Mouse (Mus musculus) neural tube, embryonic 14.5 days (tissue): ENCODE measurements around the gene Rasgrf2. TPM values are rescaled to one million over a fixed set of nuclear protein-coding genes. Genes with fewer than 3 reads are reported as not detected.

Source experiments
- ATAC-seq: fragments of 200-750 bp; cut with Nextera tagmentation; 2 replicates; pipeline ENCODE4 v1.8.0; 2017; ENCODE audit warnings: low read depth, mild to moderate bottlenecking, moderate TSS enrichment, moderate library complexity
- H3K27ac ChIP-seq: fragments of 300-500 bp; sonication (generic); 2 replicates; pipeline ENCODE4 v1.5.1; 2014; ENCODE audit warnings: low read depth, mild to moderate bottlenecking, control low read depth, low read length, moderate library complexity, mixed read lengths
- H3K27me3 ChIP-seq: fragments of 300-500 bp; sonication (generic); 2 replicates; pipeline ENCODE4 v1.6.1; 2014; ENCODE audit warnings: low read length; ENCODE audit not compliant: control insufficient read depth, insufficient read depth
- H3K36me3 ChIP-seq: fragments of 300-500 bp; sonication (generic); 2 replicates; pipeline ENCODE4 v1.6.1; 2014; ENCODE audit warnings: low read length, mixed read lengths; ENCODE audit not compliant: control insufficient read depth, insufficient read depth
- H3K4me1 ChIP-seq: fragments of 300-500 bp; sonication (generic); 2 replicates; pipeline ENCODE4 v1.6.1; 2014; ENCODE audit warnings: low read length; ENCODE audit not compliant: control insufficient read depth, insufficient read depth
- H3K4me2 ChIP-seq: fragments of 300-500 bp; sonication (generic); 2 replicates; pipeline ENCODE4 v1.6.1; 2014; ENCODE audit warnings: mild to moderate bottlenecking, low read depth, low read length, control low read depth
- H3K4me3 ChIP-seq: fragments of 300-500 bp; sonication (generic); 2 replicates; pipeline ENCODE4 v1.5.1; 2014; ENCODE audit warnings: low read depth, low read length, control low read depth, mixed read lengths
- H3K9ac ChIP-seq: fragments of 300-500 bp; sonication (generic); replicated peaks from 2 replicates; pipeline ENCODE4 v1.6.1; 2014; ENCODE audit warnings: low read depth, mild to moderate bottlenecking, control low read depth, low read length, mixed read lengths
- H3K9me3 ChIP-seq: fragments of 300-500 bp; sonication (generic); 2 replicates; pipeline ENCODE4 v1.6.1; 2016; ENCODE audit warnings: low read length; ENCODE audit not compliant: control insufficient read depth
- WGBS: fragments of 180-500 bp; shearing (Covaris S2); extraction: QIAGEN DNeasy Blood & Tissue Kit; methylation state at CpG from one replicate; pipeline ENCODE4 v1.1.7; 2014; 5-methylcytosine and 5-hydroxymethylcytosine counted together
- polyA plus RNA-seq: library from polyadenylated mRNA; unstranded; fragments of >200 nt; fragmentation: Nextera tagmentation; extraction: Ambion mirVana; gene quantifications from 2 replicates; pipeline ENCODE4 v1.2.1, GENCODE M21; 2014

Rasgrf2 gene
- polyA plus RNA-seq, 1 experiment from 2014 or later: 8.7 TPM

DNA sequence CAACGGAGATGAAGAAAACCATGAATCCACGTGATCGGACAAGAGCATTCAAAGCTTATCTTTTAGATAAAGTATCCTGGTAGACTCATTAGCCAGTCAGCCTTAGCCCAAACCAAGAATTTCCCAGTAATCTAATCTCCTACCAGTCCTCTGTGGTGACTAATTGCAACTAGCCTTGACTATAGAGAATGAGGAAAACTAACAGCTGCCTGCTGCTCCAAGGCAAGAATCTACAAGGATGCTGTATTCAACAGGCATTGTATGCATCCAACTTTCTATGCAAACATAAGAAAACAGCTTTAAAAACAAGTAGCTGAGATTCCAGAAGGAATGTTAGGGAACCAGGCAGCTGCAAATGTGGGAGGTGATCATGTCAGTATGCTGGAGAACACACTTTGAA lies 149.4 kb downstream of the Rasgrf2 start:
- H3K4me1 ChIP-seq: peaks cover 7% of the 10 kb centered on the region; the same call in 1 of the 2 replicates
- WGBS: 92% methylated on average over 3 of the region's 3 CpGs
- H3K27me3 ChIP-seq: no peaks in the 10 kb centered on the region
- ATAC-seq: no peak
- no peak overlapping the region for H3K27ac ChIP-seq
- H3K4me2 ChIP-seq: no peak overlapping the region
- no peaks in the 10 kb centered on the region for H3K36me3 ChIP-seq
- H3K9ac ChIP-seq: no peak overlapping the region
- no peaks in the 10 kb centered on the region for H3K9me3 ChIP-seq
- no peak overlapping the region for H3K4me3 ChIP-seq

DNA sequence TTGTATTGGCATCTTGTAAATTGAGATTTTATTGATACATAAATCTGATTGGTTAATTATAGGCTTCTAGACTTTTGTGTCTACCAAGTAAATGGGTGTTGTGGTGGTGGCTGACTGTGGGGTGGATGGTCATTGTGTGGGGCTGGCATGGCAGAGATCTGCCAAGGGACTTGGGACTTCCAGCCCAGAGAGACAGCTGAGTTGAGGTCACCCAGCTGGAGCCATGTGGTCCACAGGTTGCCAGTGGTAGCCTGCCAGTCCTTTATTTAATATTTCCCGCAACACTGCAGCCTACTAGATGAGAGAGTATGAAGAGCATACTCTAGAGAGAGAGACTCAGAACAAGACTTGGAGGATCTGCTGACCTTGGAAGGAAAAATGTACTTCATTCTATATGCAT lies 150.0 kb downstream of the Rasgrf2 start:
- ATAC-seq: no peak
- WGBS: 100% methylated on average over 1 of the region's 1 CpGs

DNA sequence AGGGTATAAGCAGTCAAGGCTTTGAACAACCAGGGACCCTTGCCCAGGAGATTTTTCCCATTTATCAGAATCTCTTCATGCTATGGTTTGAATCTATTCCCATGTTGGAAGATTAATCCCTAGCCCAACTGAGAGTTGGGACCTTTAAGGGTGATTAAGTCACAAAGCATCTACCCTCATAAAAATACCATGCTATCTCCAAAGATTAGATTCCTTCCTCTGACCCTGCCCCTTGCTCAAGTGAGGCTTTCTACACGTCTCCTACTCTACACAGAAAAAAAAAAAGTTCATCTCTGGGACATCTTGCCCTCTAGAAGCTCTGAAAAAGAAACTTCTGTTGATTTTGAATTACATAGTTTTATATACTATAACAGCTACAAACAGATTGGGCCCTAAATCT lies 154.5 kb downstream of the Rasgrf2 start:
- 72% methylated on average over 1 of the region's 1 CpGs for WGBS
- no peak for ATAC-seq
- Histone ChIP-seq H3K4me1 (no peaks in the 10 kb centered on the region), H3K27ac (no peak overlapping the region), H3K9ac (no peak overlapping the region), H3K9me3 (no peaks in the 10 kb centered on the region), H3K4me2 (no peak overlapping the region), H3K4me3 (no peak overlapping the region), H3K36me3 (no peaks in the 10 kb centered on the region), H3K27me3 (no peaks in the 10 kb centered on the region)

More for the DNA sequence above, 150.0 kb downstream of the Rasgrf2 start:
- H3K9ac ChIP-seq: no peak overlapping the region
- no peaks in the 10 kb centered on the region for H3K9me3 ChIP-seq
- no peaks in the 10 kb centered on the region for H3K27me3 ChIP-seq
- no peak overlapping the region for H3K4me3 ChIP-seq
- H3K4me2 ChIP-seq: no peak overlapping the region
- H3K36me3 ChIP-seq: no peaks in the 10 kb centered on the region
- peaks cover 7% of the 10 kb centered on the region; the same call in 1 of the 2 replicates for H3K4me1 ChIP-seq
- no peak overlapping the region for H3K27ac ChIP-seq

DNA sequence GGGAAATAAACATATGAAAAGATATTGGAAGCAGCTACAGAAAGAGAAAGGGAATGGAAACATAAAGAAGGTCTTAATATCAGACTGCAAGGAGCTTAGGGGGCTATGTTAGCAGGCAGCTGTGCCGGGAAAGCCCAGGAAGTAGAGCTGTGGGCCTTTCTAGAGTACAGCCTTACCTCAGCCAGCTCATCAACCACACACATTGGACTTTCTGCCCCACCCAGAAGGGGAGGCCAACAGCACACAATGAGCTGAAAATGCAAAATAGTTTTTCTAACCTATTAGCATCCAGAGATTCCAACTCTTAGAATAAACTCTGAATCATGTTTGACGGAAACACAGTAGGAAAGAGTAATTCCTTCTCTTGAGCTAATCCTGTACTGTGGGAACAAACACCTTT lies 154.9 kb downstream of the Rasgrf2 start:
- WGBS: 98% methylated on average over 2 of the region's 2 CpGs
- Histone ChIP-seq H3K4me1 (no peaks in the 10 kb centered on the region), H3K27me3 (no peaks in the 10 kb centered on the region), H3K4me2 (no peak overlapping the region), H3K9ac (no peak overlapping the region), H3K9me3 (no peaks in the 10 kb centered on the region), H3K27ac (no peak overlapping the region), H3K4me3 (no peak overlapping the region), H3K36me3 (no peaks in the 10 kb centered on the region)
- no peak for ATAC-seq

GRCm38 (mm10) chr13:91974154-91974553 lies 157.3 kb downstream of the Rasgrf2 start:
- ATAC-seq: no peak
- H3K4me1 ChIP-seq: no peaks in the 10 kb centered on the region
- 100% methylated on average over 1 of the region's 1 CpGs for WGBS
- H3K9me3 ChIP-seq: no peaks in the 10 kb centered on the region
- no peaks in the 10 kb centered on the region for H3K36me3 ChIP-seq
- H3K4me2 ChIP-seq: no peak overlapping the region
- no peaks in the 10 kb centered on the region for H3K27me3 ChIP-seq
- no peak overlapping the region for H3K4me3 ChIP-seq
- H3K27ac ChIP-seq: no peak overlapping the region
- H3K9ac ChIP-seq: no peak overlapping the region

DNA sequence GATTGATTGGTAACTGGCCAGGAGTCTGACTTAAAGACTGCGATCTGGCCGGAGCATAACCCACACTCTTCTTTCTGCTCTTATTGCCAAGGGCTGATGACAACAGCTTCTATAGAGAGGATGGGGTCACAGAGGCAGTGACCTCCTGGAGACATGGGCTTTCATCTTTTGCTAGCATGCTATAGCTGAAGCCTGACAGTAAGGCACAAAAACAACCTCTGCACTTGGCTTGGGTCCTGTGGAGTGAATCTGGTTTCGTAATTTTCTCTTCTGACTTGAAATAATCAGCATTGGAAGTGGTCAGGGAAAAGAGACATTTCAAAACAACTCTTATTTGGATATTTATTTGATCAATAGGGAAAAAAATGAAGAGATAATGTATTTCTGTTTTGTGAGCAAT lies 160.2 kb downstream of the Rasgrf2 start:
- ATAC-seq: no peak
- no peaks in the 10 kb centered on the region for H3K4me1 ChIP-seq
- H3K9ac ChIP-seq: no peak overlapping the region
- no peaks in the 10 kb centered on the region for H3K9me3 ChIP-seq
- no peaks in the 10 kb centered on the region for H3K36me3 ChIP-seq
- no peaks in the 10 kb centered on the region for H3K27me3 ChIP-seq
- H3K27ac ChIP-seq: no peak overlapping the region
- H3K4me3 ChIP-seq: no peak overlapping the region
- no peak overlapping the region for H3K4me2 ChIP-seq
- WGBS: 79% methylated on average over 3 of the region's 3 CpGs

- ATAC-seq: no peak
- Histone ChIP-seq H3K9me3 (no peaks in the 10 kb centered on the region), H3K27ac (no peak overlapping the region), H3K4me1 (no peaks in the 10 kb centered on the region), H3K36me3 (no peaks in the 10 kb centered on the region), H3K27me3 (no peaks in the 10 kb centered on the region), H3K4me3 (no peak overlapping the region), H3K9ac (no peak overlapping the region), H3K4me2 (no peak overlapping the region)
Measured at GRCm38 (mm10) chr13:91956474-91956873, 175.0 kb downstream of the Rasgrf2 start.

- H3K4me3 ChIP-seq: no peak overlapping the region
- no peaks in the 10 kb centered on the region for H3K36me3 ChIP-seq
- no peaks in the 10 kb centered on the region for H3K27me3 ChIP-seq
- WGBS: 87% methylated on average over 2 of the region's 2 CpGs
- no peaks in the 10 kb centered on the region for H3K9me3 ChIP-seq
- H3K9ac ChIP-seq: no peak overlapping the region
- no peak overlapping the region for H3K4me2 ChIP-seq
- no peaks in the 10 kb centered on the region for H3K4me1 ChIP-seq
- no peak for ATAC-seq
- no peak overlapping the region for H3K27ac ChIP-seq
Measured at GRCm38 (mm10) chr13:91955646-91956045, 175.8 kb downstream of the Rasgrf2 start.

GRCm38 (mm10) chr13:91955175-91955574 lies 176.3 kb downstream of the Rasgrf2 start:
- Histone ChIP-seq H3K4me1 (no peaks in the 10 kb centered on the region), H3K27me3 (no peaks in the 10 kb centered on the region), H3K4me2 (no peak overlapping the region), H3K36me3 (no peaks in the 10 kb centered on the region), H3K4me3 (no peak overlapping the region), H3K27ac (no peak overlapping the region), H3K9me3 (no peaks in the 10 kb centered on the region), H3K9ac (no peak overlapping the region)
- 75% methylated on average over 1 of the region's 1 CpGs for WGBS
- no peak for ATAC-seq

- no peak overlapping the region for H3K4me3 ChIP-seq
- 85% methylated on average over 9 of the region's 9 CpGs for WGBS
- H3K27me3 ChIP-seq: no peaks in the 10 kb centered on the region
- peak; percentile 71 for ATAC-seq
- H3K9ac ChIP-seq: no peak overlapping the region
- no peak overlapping the region for H3K27ac ChIP-seq
- H3K4me2 ChIP-seq: no peak overlapping the region
- no peaks in the 10 kb centered on the region for H3K4me1 ChIP-seq
- H3K36me3 ChIP-seq: no peaks in the 10 kb centered on the region
- no peaks in the 10 kb centered on the region for H3K9me3 ChIP-seq
Measured at GRCm38 (mm10) chr13:91940113-91940512, 191.3 kb downstream of the Rasgrf2 start.
